Mouse (Mus musculus) neutrophil, adult 5-6 weeks (primary cell): ENCODE measurements around the gene Kif21b. TPM values are rescaled to one million over a fixed set of nuclear protein-coding genes. Genes with fewer than 3 reads are reported as not detected.

Source experiments
- ATAC-seq: fragments of 151-379, 151-347 bp; 2 replicates; pipeline ENCODE4 v1.8.0; 2017; ENCODE audit warnings: mild to moderate bottlenecking, moderate TSS enrichment; ENCODE audit not compliant: insufficient number of reproducible peaks, poor library complexity, low FRiP score, severe bottlenecking; ENCODE audit errors: extremely low read depth
- total RNA-seq: library from RNA; stranded (forward); fragments of 200-1000 nt; gene quantifications from 2 replicates; pipeline ENCODE4 v1.2.3, GENCODE M21; 2017

Gene Kif21b
- total RNA-seq, 1 experiment from 2014 or later: 183 TPM

- ATAC-seq: no peak
These were observed 11.1 kb downstream of the Kif21b start for GRCm38 (mm10) chr1:136142336-136142735.

- ATAC-seq: no peak
These were observed 12.3 kb downstream of the Kif21b start for GRCm38 (mm10) chr1:136143514-136143913.

- no peak for ATAC-seq
These were observed 18.5 kb downstream of the Kif21b start for GRCm38 (mm10) chr1:136149702-136150101.

- no peak for ATAC-seq
These were observed 20.2 kb downstream of the Kif21b start for GRCm38 (mm10) chr1:136151371-136151770.

- no peak for ATAC-seq
These were observed 25.1 kb downstream of the Kif21b start for GRCm38 (mm10) chr1:136156304-136156703.

GRCm38 (mm10) chr1:136156951-136157350, 25.8 kb downstream of the Kif21b start:
- ATAC-seq: no peak

GRCm38 (mm10) chr1:136159830-136160229, 28.6 kb downstream of the Kif21b start:
- ATAC-seq: no peak

- ATAC-seq: no peak
These were observed 29.1 kb downstream of the Kif21b start for GRCm38 (mm10) chr1:136160297-136160696.

GRCm38 (mm10) chr1:136160930-136161329, 29.7 kb downstream of the Kif21b start:
- ATAC-seq: no peak

- no peak for ATAC-seq
These were observed 30.2 kb downstream of the Kif21b start for GRCm38 (mm10) chr1:136161333-136161921.

- ATAC-seq: no peak
These were observed 34.2 kb downstream of the Kif21b start for GRCm38 (mm10) chr1:136165436-136165835.

GRCm38 (mm10) chr1:136167657-136168056, 36.5 kb downstream of the Kif21b start:
- ATAC-seq: no peak

GRCm38 (mm10) chr1:136170109-136170508, 38.9 kb downstream of the Kif21b start:
- peak; percentile 59 for ATAC-seq

GRCm38 (mm10) chr1:136172696-136173095, 41.5 kb downstream of the Kif21b start:
- no peak for ATAC-seq

- peak; percentile 28; the same call in 1 of the 2 replicates for ATAC-seq
These were observed 43.0 kb downstream of the Kif21b start for GRCm38 (mm10) chr1:136174101-136174606.

- ATAC-seq: peak; percentile 35; the same call in 1 of the 2 replicates
These were observed 44.0 kb downstream of the Kif21b start for GRCm38 (mm10) chr1:136175183-136175582.

GRCm38 (mm10) chr1:136177085-136177484, 45.9 kb downstream of the Kif21b start:
- ATAC-seq: no peak

- ATAC-seq: no peak
These were observed 47.6 kb downstream of the Kif21b start for GRCm38 (mm10) chr1:136178741-136179140.

- no peak for ATAC-seq
These were observed 48.4 kb downstream of the Kif21b start for GRCm38 (mm10) chr1:136179511-136180001.

- ATAC-seq: no peak
These were observed 58.8 kb downstream of the Kif21b start for GRCm38 (mm10) chr1:136190033-136190432.

GRCm38 (mm10) chr1:136212803-136213202, 81.6 kb downstream of the Kif21b start, which contains the start of gene Mroh3:
Gene Mroh3 (minus strand): TSS chr1:136212828.
- ATAC-seq: peak; percentile 52; the same call in 1 of the 2 replicates
